Mouse (Mus musculus) brain, embryonic 14.5 days (tissue): ENCODE results near the gene Coq10a. TPM values are rescaled to one million over a fixed set of nuclear protein-coding genes. Genes with fewer than 3 reads are reported as not detected.
"Not testable (repeated sequence)": the region's sequence is repeated elsewhere in the genome, so short reads cannot be mapped to it uniquely, and the experiment has no call there.

ENCODE experiments used
- DNase-seq: peaks from one replicate; pipeline ENCODE4 v3.0.0-alpha.2; 2011; ENCODE audit warnings: low read depth
- CTCF ChIP-seq: fragments of 200-500 bp; IDR thresholded peaks from 2 replicates; pipeline ENCODE4 v1.5.1; 2012; ENCODE audit warnings: inconsistent platforms, mild to moderate bottlenecking, moderate library complexity, borderline replicate concordance; ENCODE audit not compliant: insufficient read depth, insufficient read length; ENCODE audit errors: extremely low read depth
- POLR2A ChIP-seq: fragments of 200-500 bp; IDR thresholded peaks from 2 replicates; pipeline ENCODE4 v1.6.1; 2012; ENCODE audit warnings: mild to moderate bottlenecking, inconsistent platforms, borderline replicate concordance; ENCODE audit not compliant: poor library complexity, insufficient read depth, insufficient read length, severe bottlenecking; ENCODE audit errors: extremely low read depth
- polyA plus RNA-seq: library from polyadenylated mRNA; depleted of rRNA; stranded (reverse); fragments of >200 nt; gene quantifications from 2 replicates; pipeline ENCODE4 v1.2.3, GENCODE M21; 2012; rRNA removed

The Coq10a gene
- polyA plus RNA-seq, 1 experiment, result 69.0 TPM

GRCm38 (mm10) chr10:128336195-128336594, 32.6 kb downstream of the Coq10a start:
- TF ChIP-seq CTCF (no peak), POLR2A (no peak)
- no peak for DNase-seq

- DNase-seq, result peak; percentile 79
- TF ChIP-seq CTCF (peak; percentile 74), POLR2A (no peak)
Observed at GRCm38 (mm10) chr10:128335582-128335981, 33.2 kb downstream of the Coq10a start.

GRCm38 (mm10) chr10:128332358-128333249, 36.2 kb downstream of the Coq10a start:
- not testable (repeated sequence) for DNase-seq

- no peak for DNase-seq
- TF ChIP-seq CTCF, result peak; percentile 10; the same call in 1 of the 2 replicates
- no peak for TF ChIP-seq POLR2A
Observed at GRCm38 (mm10) chr10:128327610-128328009, 41.2 kb downstream of the Coq10a start.

GRCm38 (mm10) chr10:128326825-128327224, 42.0 kb downstream of the Coq10a start:
- TF ChIP-seq POLR2A, result no peak
- TF ChIP-seq CTCF, result no peak
- DNase-seq, result no peak

GRCm38 (mm10) chr10:128323516-128323915, 45.3 kb downstream of the Coq10a start:
- no peak for TF ChIP-seq POLR2A
- TF ChIP-seq CTCF, result no peak
- no peak for DNase-seq

GRCm38 (mm10) chr10:128322141-128323108, 46.4 kb downstream of the Coq10a start, which contains the start of gene Cnpy2:
TSS of gene Cnpy2 (plus strand) at chr10:128322459.
- TF ChIP-seq POLR2A (peak; percentile 11; the same call in 1 of the 2 replicates), CTCF (no peak)

GRCm38 (mm10) chr10:128321641-128322040, 47.2 kb downstream of the Coq10a start:
- no peak for TF ChIP-seq POLR2A
- DNase-seq, result peak; percentile 15

More at GRCm38 (mm10) chr10:128322141-128323108, 46.4 kb downstream of the Coq10a start, which contains the start of gene Cnpy2:
- peak; percentile 98 for DNase-seq

GRCm38 (mm10) chr10:128315578-128315977, 53.2 kb downstream of the Coq10a start:
- DNase-seq, result no peak
- no peak for TF ChIP-seq POLR2A
- no peak for TF ChIP-seq CTCF

Other genes starting within 250 kb of the Coq10a start
- 23.6 and 26.7 TPM in 2 replicates for gene Rbms2, start 188.7 kb downstream of the Coq10a start, polyA plus RNA-seq
- gene Gls2, start 174.5 kb downstream of the Coq10a start, polyA plus RNA-seq, result 2.4 and 4.4 TPM in 2 replicates
- 12.6 and 15.2 TPM in 2 replicates for gene Spryd4, start 157.2 kb downstream of the Coq10a start, polyA plus RNA-seq
- 0.36 and 0.39 TPM in 2 replicates for gene Mip, start 143.2 kb downstream of the Coq10a start, polyA plus RNA-seq
- 12.9 and 14.0 TPM in 2 replicates for gene Timeless, start 136.9 kb downstream of the Coq10a start, polyA plus RNA-seq
- 0.20 and 0.23 TPM in 2 replicates for gene Apon, start 114.9 kb downstream of the Coq10a start, polyA plus RNA-seq
- gene Apof, start 100.3 kb downstream of the Coq10a start, polyA plus RNA-seq, result not detected in 2 replicates
- 26.4 and 27.7 TPM in 2 replicates for gene Stat2, start 98.4 kb downstream of the Coq10a start, polyA plus RNA-seq
- gene Il23a, start 70.2 kb downstream of the Coq10a start, polyA plus RNA-seq, result 0.11 and 0.20 TPM in 2 replicates
- gene Pan2, start 65.7 kb downstream of the Coq10a start, polyA plus RNA-seq, result 38.4 and 47.4 TPM in 2 replicates
- gene Cnpy2, start 46.5 kb downstream of the Coq10a start, polyA plus RNA-seq, result 84.5 and 86.3 TPM in 2 replicates
- 185 and 203 TPM in 2 replicates for gene Cs, start 31.3 kb downstream of the Coq10a start, polyA plus RNA-seq
- 43.1 and 55.1 TPM in 2 replicates for gene Ankrd52, start 8.1 kb upstream of the Coq10a start, polyA plus RNA-seq
- 0.04 and 0.35 TPM in 2 replicates for gene Slc39a5, start 32.2 kb upstream of the Coq10a start, polyA plus RNA-seq
- 96.8 and 102 TPM in 2 replicates for gene Nabp2, start 42.5 kb upstream of the Coq10a start, polyA plus RNA-seq
- gene Rnf41, start 42.7 kb upstream of the Coq10a start, polyA plus RNA-seq, result 73.9 and 76.9 TPM in 2 replicates
- gene Smarcc2, start 90.3 kb upstream of the Coq10a start, polyA plus RNA-seq, result 377 and 390 TPM in 2 replicates
- gene Myl6, start 125.1 kb upstream of the Coq10a start, polyA plus RNA-seq, result 1,007 and 1,045 TPM in 2 replicates
- 31.6 and 36.4 TPM in 2 replicates for gene Myl6b, start 129.7 kb upstream of the Coq10a start, polyA plus RNA-seq
- gene Esyt1, start 156.9 kb upstream of the Coq10a start, polyA plus RNA-seq, result 15.4 and 20.1 TPM in 2 replicates
- gene Zc3h10, start 178.8 kb upstream of the Coq10a start, polyA plus RNA-seq, result 19.3 and 23.1 TPM in 2 replicates
- gene Rpl41, start 180.3 kb upstream of the Coq10a start, polyA plus RNA-seq, result 2,223 TPM in 2 replicates
- gene Pa2g4, start 197.0 kb upstream of the Coq10a start, polyA plus RNA-seq, result 117 and 123 TPM in 2 replicates
- 0.87 and 1.5 TPM in 2 replicates for gene Erbb3, start 220.7 kb upstream of the Coq10a start, polyA plus RNA-seq